Mouse (Mus musculus): Measurements from ENCODE around the gene Zfp988. TPM values are rescaled to one million over a fixed set of nuclear protein-coding genes. Genes with fewer than 3 reads are reported as not detected.
"Not testable (repeated sequence)": the region's sequence is repeated elsewhere in the genome, so short reads cannot be mapped to it uniquely, and the experiment has no call there.

Gene Zfp988
- polyA plus RNA-seq, 1 experiment from 2014 or later, result 0.23 TPM

DNA sequence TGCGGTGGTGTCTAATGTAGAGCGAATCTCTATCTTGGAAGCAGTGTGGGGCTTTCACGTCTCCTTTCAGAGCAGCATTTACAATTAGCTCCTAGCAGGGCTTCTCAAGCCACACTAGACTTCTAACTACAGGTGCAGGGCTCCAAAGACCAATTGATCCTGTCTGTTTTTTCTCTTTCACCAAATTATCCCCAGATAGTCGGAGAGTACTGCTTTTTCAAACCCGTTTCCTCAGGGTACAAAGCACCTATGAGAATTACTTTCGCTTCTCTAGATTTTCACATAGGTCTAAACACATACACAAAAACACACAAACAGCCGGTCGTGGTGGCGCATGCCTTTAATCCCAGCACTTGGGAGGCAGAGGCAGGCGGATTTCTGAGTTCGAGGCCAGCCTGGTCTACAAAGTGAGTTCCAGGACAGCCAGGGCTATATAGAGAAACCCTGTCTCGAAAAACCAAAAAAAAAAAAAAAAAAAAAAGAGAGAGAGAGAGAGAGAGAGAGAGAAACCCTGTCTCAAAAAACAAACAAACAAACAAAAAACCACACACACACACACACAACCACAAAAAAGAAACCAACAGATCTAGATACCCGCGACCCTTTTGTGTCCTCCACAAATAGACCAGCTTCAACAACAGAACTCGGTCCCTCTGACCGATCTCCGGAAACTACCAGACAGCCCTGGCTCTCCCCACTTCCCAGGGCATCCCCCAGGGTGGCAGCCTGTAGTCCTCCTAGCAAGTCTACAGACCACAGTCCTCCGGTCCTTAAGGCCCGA lies 43.6 kb downstream of the Zfp988 start:
- not testable (repeated sequence) for H3K27ac ChIP-seq (ENCODE audit: low read depth, low read length); H3K27me3 ChIP-seq (ENCODE audit: control insufficient read depth, insufficient read depth, low read length); H3K9ac ChIP-seq (replicated peaks; ENCODE audit: low read depth, low read length); H3K4me3 ChIP-seq (ENCODE audit: low read depth, low read length); H3K4me1 ChIP-seq (ENCODE audit: control insufficient read depth, insufficient read depth, low read length); H3K36me3 ChIP-seq (ENCODE audit: control insufficient read depth, insufficient read depth, low read length); ATAC-seq (ENCODE audit: low read depth); H3K4me2 ChIP-seq (ENCODE audit: low read depth, low read length)
- 92% methylated on average over 18 of the region's 19 CpGs for WGBS
- H3K9me3 ChIP-seq (ENCODE audit: control insufficient read depth, low read length), result peaks cover 28% of the 10 kb centered on the region

DNA sequence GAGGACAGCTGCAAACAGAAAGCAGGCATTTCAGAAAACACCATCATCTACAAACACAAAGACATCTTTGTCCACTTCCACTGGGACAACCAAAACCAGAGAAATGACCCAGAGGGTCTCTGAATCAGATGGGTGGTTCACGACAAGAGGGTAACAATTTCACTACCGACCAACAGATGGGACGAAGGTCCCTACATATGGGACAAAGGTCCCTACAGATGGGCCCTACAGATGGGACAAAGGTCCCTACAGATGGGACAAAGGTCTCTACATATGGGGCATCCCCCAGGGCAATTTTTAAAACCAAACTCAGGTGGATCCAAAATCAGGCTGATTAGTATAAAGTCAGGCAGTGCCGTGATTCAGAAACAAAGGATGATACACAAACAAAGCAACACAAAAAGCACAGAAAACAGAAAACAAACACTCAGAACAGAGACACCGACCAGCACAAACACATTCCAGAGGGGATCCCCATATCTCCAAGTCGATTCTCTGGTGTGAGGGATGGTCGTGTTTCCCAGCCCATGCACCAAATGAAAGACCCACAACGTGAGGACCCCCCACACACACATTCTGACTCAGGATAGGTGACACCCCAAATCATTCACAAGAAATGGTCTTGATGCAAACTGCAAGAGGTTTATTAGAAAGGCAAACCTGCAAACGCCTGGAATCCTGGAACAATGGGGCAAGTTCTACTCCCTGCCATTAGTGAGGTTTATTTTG lies 44.4 kb downstream of the Zfp988 start:
- not testable (repeated sequence) for H3K27me3 ChIP-seq (ENCODE audit: control insufficient read depth, insufficient read depth, low read length); H3K9ac ChIP-seq (replicated peaks; ENCODE audit: low read depth, low read length); H3K4me2 ChIP-seq (ENCODE audit: low read depth, low read length); H3K4me1 ChIP-seq (ENCODE audit: control insufficient read depth, insufficient read depth, low read length); H3K4me3 ChIP-seq (ENCODE audit: low read depth, low read length); ATAC-seq (ENCODE audit: low read depth); H3K27ac ChIP-seq (ENCODE audit: low read depth, low read length); H3K36me3 ChIP-seq (ENCODE audit: control insufficient read depth, insufficient read depth, low read length)
- peaks cover 31% of the 10 kb centered on the region for H3K9me3 ChIP-seq (ENCODE audit: control insufficient read depth, low read length)
- 88% methylated on average over 9 of the region's 9 CpGs for WGBS

DNA sequence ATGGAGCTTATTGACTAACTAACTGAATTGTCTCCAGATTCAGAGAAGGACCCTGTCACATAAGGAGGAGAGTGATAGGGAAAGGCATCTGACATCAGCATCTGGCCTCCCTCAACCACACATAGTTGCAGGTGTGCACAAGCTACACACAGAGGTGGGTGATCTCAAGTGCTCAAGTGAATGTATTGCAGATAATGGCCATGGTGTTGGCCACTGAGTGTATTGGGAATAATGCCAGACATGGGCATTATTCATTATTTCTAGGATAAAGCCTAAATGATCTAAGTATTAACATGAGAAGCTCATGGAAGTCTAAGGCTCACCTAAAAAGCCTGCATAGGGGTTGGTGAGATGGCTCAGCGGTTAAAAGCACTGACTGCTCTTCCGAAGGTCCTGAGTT lies 45.1 kb downstream of the Zfp988 start:
- H3K36me3 ChIP-seq (ENCODE audit: control insufficient read depth, insufficient read depth, low read length); H3K4me2 ChIP-seq (ENCODE audit: low read depth, low read length); H3K4me1 ChIP-seq (ENCODE audit: control insufficient read depth, insufficient read depth, low read length); H3K9ac ChIP-seq (replicated peaks; ENCODE audit: low read depth, low read length); H3K4me3 ChIP-seq (ENCODE audit: low read depth, low read length); H3K27ac ChIP-seq (ENCODE audit: low read depth, low read length); H3K27me3 ChIP-seq (ENCODE audit: control insufficient read depth, insufficient read depth, low read length); ATAC-seq (ENCODE audit: low read depth): not testable (repeated sequence)
- 88% methylated on average over 2 of the region's 2 CpGs for WGBS
- peaks cover 31% of the 10 kb centered on the region for H3K9me3 ChIP-seq (ENCODE audit: control insufficient read depth, low read length)

DNA sequence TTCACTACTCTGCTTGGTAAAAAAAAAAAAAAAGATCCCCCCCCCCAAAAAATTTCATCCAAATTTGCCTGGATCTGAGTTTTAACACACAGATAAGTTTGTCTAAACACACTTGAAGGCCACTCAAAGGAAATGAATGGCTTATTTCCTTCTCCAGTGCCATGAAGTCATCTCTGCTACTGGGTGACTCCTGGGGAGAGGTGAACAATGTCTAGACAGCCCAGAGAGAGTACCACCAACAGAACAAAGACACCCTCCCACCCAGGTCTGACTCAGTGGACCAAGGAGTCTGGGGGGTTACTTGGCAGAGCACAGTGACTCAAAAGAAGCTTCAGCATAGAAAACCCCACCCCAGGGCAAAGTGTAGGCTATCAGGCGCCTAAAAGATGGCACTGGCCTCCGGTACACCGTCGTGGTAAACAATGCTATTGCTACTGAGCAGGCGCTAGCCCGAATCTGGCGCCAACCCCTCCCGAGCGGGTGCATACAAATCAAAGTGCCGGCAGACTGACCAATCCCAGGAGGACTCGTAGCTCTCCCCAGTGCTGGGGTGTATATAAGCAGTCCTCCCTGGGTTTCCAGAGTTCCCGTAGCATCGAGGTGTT lies 46.0 kb downstream of the Zfp988 start:
- not testable (repeated sequence) for ATAC-seq (ENCODE audit: low read depth); H3K4me2 ChIP-seq (ENCODE audit: low read depth, low read length); H3K36me3 ChIP-seq (ENCODE audit: control insufficient read depth, insufficient read depth, low read length); H3K27ac ChIP-seq (ENCODE audit: low read depth, low read length); H3K9ac ChIP-seq (replicated peaks; ENCODE audit: low read depth, low read length); H3K4me3 ChIP-seq (ENCODE audit: low read depth, low read length); H3K27me3 ChIP-seq (ENCODE audit: control insufficient read depth, insufficient read depth, low read length); H3K4me1 ChIP-seq (ENCODE audit: control insufficient read depth, insufficient read depth, low read length)
- 85% methylated on average over 10 of the region's 13 CpGs for WGBS
- H3K9me3 ChIP-seq (ENCODE audit: control insufficient read depth, low read length), result peaks cover 30% of the 10 kb centered on the region

DNA sequence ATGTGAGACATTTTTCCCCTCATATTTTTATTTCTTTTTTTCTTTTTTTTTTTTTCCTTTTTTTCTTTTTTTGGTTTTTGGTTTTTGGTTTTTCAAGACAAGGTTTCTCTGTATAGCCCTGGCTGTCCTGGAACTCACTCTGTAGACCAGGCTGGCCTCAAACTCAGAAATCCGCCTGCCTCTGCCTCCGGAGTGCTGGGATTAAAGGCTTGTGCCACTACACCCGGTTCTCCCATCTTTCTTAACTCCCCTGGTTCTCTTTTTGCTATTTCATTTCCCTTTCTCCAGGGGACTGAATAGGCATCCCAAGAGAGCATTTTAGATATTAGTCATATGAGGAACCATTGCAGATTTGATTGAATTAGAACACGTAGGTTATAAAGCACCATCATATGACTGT lies 48.2 kb downstream of the Zfp988 start:
- not testable (repeated sequence) for ATAC-seq (ENCODE audit: low read depth); H3K36me3 ChIP-seq (ENCODE audit: control insufficient read depth, insufficient read depth, low read length); H3K27ac ChIP-seq (ENCODE audit: low read depth, low read length); H3K27me3 ChIP-seq (ENCODE audit: control insufficient read depth, insufficient read depth, low read length); H3K4me3 ChIP-seq (ENCODE audit: low read depth, low read length); H3K4me2 ChIP-seq (ENCODE audit: low read depth, low read length); H3K4me1 ChIP-seq (ENCODE audit: control insufficient read depth, insufficient read depth, low read length); H3K9ac ChIP-seq (replicated peaks; ENCODE audit: low read depth, low read length)
- 86% methylated on average over 4 of the region's 4 CpGs for WGBS
- H3K9me3 ChIP-seq (ENCODE audit: control insufficient read depth, low read length), result peaks cover 24% of the 10 kb centered on the region

DNA sequence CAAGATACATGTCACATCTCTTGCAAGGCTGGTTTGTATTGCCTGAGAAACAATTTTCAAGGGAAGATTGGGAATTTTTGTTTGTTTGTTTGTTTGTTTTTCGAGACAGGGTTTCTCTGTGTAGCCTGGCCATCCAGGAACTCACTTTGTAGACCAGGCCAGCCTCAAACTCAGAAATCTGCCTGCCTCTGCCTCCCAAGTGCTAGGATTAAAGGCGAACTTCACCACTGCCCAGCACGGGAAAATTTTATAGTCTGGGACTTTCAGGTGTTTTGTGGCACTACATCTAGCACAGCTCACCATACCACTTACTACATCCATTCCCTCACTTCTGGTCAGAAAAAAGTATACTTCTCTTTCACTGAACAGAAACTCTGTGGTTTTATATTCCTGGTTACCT lies 50.6 kb downstream of the Zfp988 start:
- not testable (repeated sequence) for H3K9ac ChIP-seq (replicated peaks; ENCODE audit: low read depth, low read length); H3K27me3 ChIP-seq (ENCODE audit: control insufficient read depth, insufficient read depth, low read length); H3K4me3 ChIP-seq (ENCODE audit: low read depth, low read length); H3K4me2 ChIP-seq (ENCODE audit: low read depth, low read length); H3K36me3 ChIP-seq (ENCODE audit: control insufficient read depth, insufficient read depth, low read length); H3K27ac ChIP-seq (ENCODE audit: low read depth, low read length); H3K4me1 ChIP-seq (ENCODE audit: control insufficient read depth, insufficient read depth, low read length); H3K9me3 ChIP-seq (ENCODE audit: control insufficient read depth, low read length); ATAC-seq (ENCODE audit: low read depth)
- WGBS, result no CpG with 5 or more reads among the region's 3 CpGs

DNA sequence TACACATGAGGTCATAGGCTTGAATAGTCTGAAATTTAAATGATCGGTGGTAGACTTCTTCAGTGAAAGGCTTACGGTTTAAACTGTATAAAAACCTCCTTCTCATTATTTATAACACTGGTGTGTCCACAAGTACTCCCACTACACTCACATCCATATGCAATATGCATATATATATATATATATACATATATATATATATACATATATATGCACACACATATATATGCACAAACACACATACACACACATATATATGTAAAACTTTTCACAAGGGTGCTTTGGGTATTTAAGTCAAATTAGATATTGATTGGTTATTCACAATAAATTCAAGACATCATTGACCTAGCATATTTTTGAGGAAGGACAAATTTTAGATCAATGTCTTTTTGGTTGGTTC lies 51.7 kb downstream of the Zfp988 start:
- H3K9ac ChIP-seq (replicated peaks; ENCODE audit: low read depth, low read length), result not testable (repeated sequence)
- no CpG with 5 or more reads among the region's 2 CpGs for WGBS

DNA sequence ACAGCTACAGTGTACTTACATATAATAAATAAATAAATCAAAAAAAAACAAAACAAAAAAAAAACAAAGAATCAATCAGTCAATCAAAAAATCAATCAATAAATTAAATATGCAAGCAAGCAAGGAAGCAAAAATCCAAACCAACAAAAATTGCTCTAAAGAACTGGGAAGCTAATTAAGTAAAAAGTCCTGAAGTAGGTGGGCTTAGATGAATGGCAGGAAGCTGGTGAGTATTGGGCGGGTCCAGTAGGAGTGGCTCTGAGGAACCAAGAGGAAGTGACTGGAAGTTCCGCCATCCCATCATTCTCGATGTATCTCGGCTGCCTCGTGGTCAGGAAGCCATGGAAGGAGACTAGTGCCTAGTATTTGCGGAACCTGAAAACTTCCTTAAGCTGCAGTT lies 55.5 kb downstream of the Zfp988 start, which contains the start of gene Zfp978:
Gene Zfp978 (plus strand): TSS at position 301 of the 400 bp plus-strand sequence.
- not testable (repeated sequence) for H3K4me2 ChIP-seq (ENCODE audit: low read depth, low read length); H3K4me3 ChIP-seq (ENCODE audit: low read depth, low read length); H3K36me3 ChIP-seq (ENCODE audit: control insufficient read depth, insufficient read depth, low read length); H3K9ac ChIP-seq (replicated peaks; ENCODE audit: low read depth, low read length); H3K4me1 ChIP-seq (ENCODE audit: control insufficient read depth, insufficient read depth, low read length); H3K27ac ChIP-seq (ENCODE audit: low read depth, low read length); ATAC-seq (ENCODE audit: low read depth); H3K27me3 ChIP-seq (ENCODE audit: control insufficient read depth, insufficient read depth, low read length); H3K9me3 ChIP-seq (ENCODE audit: control insufficient read depth, low read length)
- no CpG with 5 or more reads among the region's 6 CpGs for WGBS

More for the DNA sequence above, 51.7 kb downstream of the Zfp988 start:
- H3K36me3 ChIP-seq (ENCODE audit: control insufficient read depth, insufficient read depth, low read length); H3K9me3 ChIP-seq (ENCODE audit: control insufficient read depth, low read length); H3K27me3 ChIP-seq (ENCODE audit: control insufficient read depth, insufficient read depth, low read length); H3K4me3 ChIP-seq (ENCODE audit: low read depth, low read length); ATAC-seq (ENCODE audit: low read depth); H3K27ac ChIP-seq (ENCODE audit: low read depth, low read length); H3K4me2 ChIP-seq (ENCODE audit: low read depth, low read length); H3K4me1 ChIP-seq (ENCODE audit: control insufficient read depth, insufficient read depth, low read length): not testable (repeated sequence)

DNA sequence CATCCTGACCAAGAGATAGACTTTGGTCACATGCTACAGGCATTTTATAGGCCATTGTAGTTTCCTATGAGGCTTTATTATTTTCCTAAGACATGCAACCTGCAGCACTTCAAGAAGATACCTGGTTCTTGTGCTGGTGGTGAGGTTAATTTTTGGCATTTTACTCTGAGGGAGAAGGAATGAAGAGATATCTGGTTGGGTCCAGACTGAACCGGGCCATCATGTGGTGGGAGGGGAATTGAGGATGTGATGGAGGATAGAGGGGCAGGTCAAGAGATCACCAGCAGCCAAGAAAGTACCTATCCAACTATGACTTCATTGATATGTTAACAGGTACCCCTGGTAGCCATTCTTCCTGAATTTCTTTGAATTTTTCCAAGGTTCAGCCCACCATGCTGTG lies 56.4 kb downstream of the Zfp988 start:
- not testable (repeated sequence) for ATAC-seq (ENCODE audit: low read depth); H3K27me3 ChIP-seq (ENCODE audit: control insufficient read depth, insufficient read depth, low read length); H3K27ac ChIP-seq (ENCODE audit: low read depth, low read length); H3K4me2 ChIP-seq (ENCODE audit: low read depth, low read length); H3K36me3 ChIP-seq (ENCODE audit: control insufficient read depth, insufficient read depth, low read length); H3K9me3 ChIP-seq (ENCODE audit: control insufficient read depth, low read length); H3K4me3 ChIP-seq (ENCODE audit: low read depth, low read length); H3K4me1 ChIP-seq (ENCODE audit: control insufficient read depth, insufficient read depth, low read length); H3K9ac ChIP-seq (replicated peaks; ENCODE audit: low read depth, low read length)
- no CpG with 5 or more reads among the region's 1 CpGs for WGBS

All from neural tube, embryonic 14.5 days (tissue).